Mouse (Mus musculus): ENCODE results near the gene Cntn1. TPM values are rescaled to one million over a fixed set of nuclear protein-coding genes. Genes with fewer than 3 reads are reported as not detected.

Cntn1 gene
- 140 and 144 TPM in 2 replicates for polyA plus RNA-seq (2012; rRNA removed)

- Histone ChIP-seq H3K4me3 (ENCODE audit: insufficient read depth, low read length) (peak within 1 kb of the TSS; percentile 87), H3K27ac (ENCODE audit: insufficient read depth, low read length) (peak within 1 kb of the TSS; percentile 88), H3K4me1 (ENCODE audit: control insufficient read depth, insufficient read depth, low read length) (0 out of 2 replicates have a peak, but pooled peaks cover 1% of the 10 kb centered on the region)
- TF ChIP-seq POLR2A (IDR thresholded peaks at IDR 0.05; ENCODE audit: extremely low read depth, insufficient read depth, low read length) (peak; percentile 91), CTCF (IDR thresholded peaks at IDR 0.05; ENCODE audit: extremely low read depth, insufficient read depth, low read length) (no peak)
Measured at GRCm38 (mm10) chr15:92050996-92051352, at the start of gene Cntn1. Cntn1 (plus strand) TSS chr15:92051165.

- H3K4me1 ChIP-seq (ENCODE audit: control insufficient read depth, insufficient read depth, low read length), result no peaks in the 10 kb centered on the region
- TF ChIP-seq POLR2A (IDR thresholded peaks at IDR 0.05; ENCODE audit: extremely low read depth, insufficient read depth, low read length), result no peak
- no peak overlapping the region for H3K4me3 ChIP-seq (ENCODE audit: insufficient read depth, low read length)
- H3K27ac ChIP-seq (ENCODE audit: insufficient read depth, low read length), result no peak overlapping the region
Measured at GRCm38 (mm10) chr15:92001431-92001830, 49.5 kb upstream of the Cntn1 start.

- no peak for TF ChIP-seq CTCF (IDR thresholded peaks at IDR 0.05; ENCODE audit: extremely low read depth, insufficient read depth, low read length)
- no peak for TF ChIP-seq POLR2A (IDR thresholded peaks at IDR 0.05; ENCODE audit: extremely low read depth, insufficient read depth, low read length)
- no peak overlapping the region for H3K4me3 ChIP-seq (ENCODE audit: insufficient read depth, low read length)
- H3K27ac ChIP-seq (ENCODE audit: insufficient read depth, low read length), result no peak overlapping the region
- H3K4me1 ChIP-seq (ENCODE audit: control insufficient read depth, insufficient read depth, low read length), result no peaks in the 10 kb centered on the region
Measured at GRCm38 (mm10) chr15:92012165-92013083, 38.5 kb upstream of the Cntn1 start.

GRCm38 (mm10) chr15:92034111-92034510 lies 16.9 kb upstream of the Cntn1 start:
- Histone ChIP-seq H3K27ac (ENCODE audit: insufficient read depth, low read length) (no peak overlapping the region), H3K4me1 (ENCODE audit: control insufficient read depth, insufficient read depth, low read length) (no peaks in the 10 kb centered on the region), H3K4me3 (ENCODE audit: insufficient read depth, low read length) (no peak overlapping the region)
- TF ChIP-seq CTCF (IDR thresholded peaks at IDR 0.05; ENCODE audit: extremely low read depth, insufficient read depth, low read length), result no peak
- TF ChIP-seq POLR2A (IDR thresholded peaks at IDR 0.05; ENCODE audit: extremely low read depth, insufficient read depth, low read length), result no peak

GRCm38 (mm10) chr15:92042538-92042937 lies 8.4 kb upstream of the Cntn1 start:
- H3K4me3 ChIP-seq (ENCODE audit: insufficient read depth, low read length), result no peak overlapping the region
- TF ChIP-seq CTCF (IDR thresholded peaks at IDR 0.05; ENCODE audit: extremely low read depth, insufficient read depth, low read length) (no peak), POLR2A (IDR thresholded peaks at IDR 0.05; ENCODE audit: extremely low read depth, insufficient read depth, low read length) (no peak)
- no peaks in the 10 kb centered on the region for H3K4me1 ChIP-seq (ENCODE audit: control insufficient read depth, insufficient read depth, low read length)
- H3K27ac ChIP-seq (ENCODE audit: insufficient read depth, low read length), result no peak overlapping the region

GRCm38 (mm10) chr15:92046042-92046441 lies 4.9 kb upstream of the Cntn1 start:
- Histone ChIP-seq H3K4me1 (ENCODE audit: control insufficient read depth, insufficient read depth, low read length) (no peaks in the 10 kb centered on the region), H3K27ac (ENCODE audit: insufficient read depth, low read length) (no peak overlapping the region), H3K4me3 (ENCODE audit: insufficient read depth, low read length) (no peak overlapping the region)
- TF ChIP-seq CTCF (IDR thresholded peaks at IDR 0.05; ENCODE audit: extremely low read depth, insufficient read depth, low read length) (no peak), POLR2A (IDR thresholded peaks at IDR 0.05; ENCODE audit: extremely low read depth, insufficient read depth, low read length) (no peak)

GRCm38 (mm10) chr15:92048031-92048430 lies 2.9 kb upstream of the Cntn1 start:
- Histone ChIP-seq H3K4me1 (ENCODE audit: control insufficient read depth, insufficient read depth, low read length) (no peaks in the 10 kb centered on the region), H3K27ac (ENCODE audit: insufficient read depth, low read length) (no peak overlapping the region), H3K4me3 (ENCODE audit: insufficient read depth, low read length) (no peak overlapping the region)
- TF ChIP-seq CTCF (IDR thresholded peaks at IDR 0.05; ENCODE audit: extremely low read depth, insufficient read depth, low read length), result no peak

- Histone ChIP-seq H3K4me1 (ENCODE audit: control insufficient read depth, insufficient read depth, low read length) (no peaks in the 10 kb centered on the region), H3K27ac (ENCODE audit: insufficient read depth, low read length) (no peak overlapping the region)
Measured at GRCm38 (mm10) chr15:92048531-92048930, 2.4 kb upstream of the Cntn1 start.

GRCm38 (mm10) chr15:92051353-92052132 lies 578 bp downstream of the Cntn1 start:
- 0 out of 2 replicates have a peak, but pooled peaks cover 1% of the 10 kb centered on the region for H3K4me1 ChIP-seq (ENCODE audit: control insufficient read depth, insufficient read depth, low read length)
- H3K4me3 ChIP-seq (ENCODE audit: insufficient read depth, low read length), result peak overlapping the region; percentile 87
- peak overlapping the region; percentile 88 for H3K27ac ChIP-seq (ENCODE audit: insufficient read depth, low read length)
- TF ChIP-seq CTCF (IDR thresholded peaks at IDR 0.05; ENCODE audit: extremely low read depth, insufficient read depth, low read length) (no peak), POLR2A (IDR thresholded peaks at IDR 0.05; ENCODE audit: extremely low read depth, insufficient read depth, low read length) (peak; percentile 45; the same call in 1 of the 2 replicates)

More at GRCm38 (mm10) chr15:92048531-92048930, 2.4 kb upstream of the Cntn1 start:
- TF ChIP-seq POLR2A (IDR thresholded peaks at IDR 0.05; ENCODE audit: extremely low read depth, insufficient read depth, low read length) (no peak), CTCF (IDR thresholded peaks at IDR 0.05; ENCODE audit: extremely low read depth, insufficient read depth, low read length) (no peak)
- H3K4me3 ChIP-seq (ENCODE audit: insufficient read depth, low read length), result no peak overlapping the region
